Mouse (Mus musculus) thymus, adult 2 months (tissue): ENCODE data around the gene Ccdc58.

Experiments
- CTCF ChIP-seq: fragments of 200-500 bp; IDR thresholded peaks from 2 replicates; pipeline ENCODE4 v1.5.1; 2012; ENCODE audit warnings: mild to moderate bottlenecking, control low read depth, low read length, moderate library complexity, borderline replicate concordance; ENCODE audit not compliant: control insufficient read depth, poor library complexity, insufficient read depth; ENCODE audit errors: extremely low read depth
- POLR2A ChIP-seq: fragments of 200-500 bp; IDR thresholded peaks from 2 replicates; pipeline ENCODE4 v1.6.1; 2012; ENCODE audit warnings: mild to moderate bottlenecking, low read length, control low read depth, moderate library complexity; ENCODE audit not compliant: control insufficient read depth, poor library complexity, insufficient read depth; ENCODE audit errors: extremely low read depth

GRCm38 (mm10) chr16:36089065-36089464, 17.6 kb downstream of the Ccdc58 start:
- TF ChIP-seq CTCF (no peak), POLR2A (no peak)
